Mouse (Mus musculus) MEL (cell line): ENCODE measurements around the gene Miip.

Experiments used
- CTCF ChIP-seq, 3 experiments: IDR thresholded peaks in 2 of 3; conservative IDR thresholded peaks in 1 of 3; 2 replicates each; pipeline ENCODE4 v1.5.1; 2011 to 2012; ENCODE audit warnings: low read length in 3 of 3, low read depth in 2 of 3, mild to moderate bottlenecking in 2 of 3, improper control_type of control experiment in 1 of 3, inconsistent platforms in 1 of 3, mixed read lengths in 1 of 3, moderate library complexity in 1 of 3; ENCODE audit not compliant: control insufficient read depth in 1 of 3, insufficient read depth in 1 of 3, poor library complexity in 1 of 3, severe bottlenecking in 1 of 3
- HCFC1 ChIP-seq: IDR thresholded peaks from 2 replicates; pipeline ENCODE4 v1.6.1; 2012; ENCODE audit warnings: low read depth, mild to moderate bottlenecking, inconsistent platforms, low read length, improper control_type of control experiment, moderate library complexity
- MXI1 ChIP-seq: IDR thresholded peaks from 2 replicates; pipeline ENCODE4 v1.6.1; 2011; ENCODE audit warnings: mild to moderate bottlenecking, low read depth, low read length, improper control_type of control experiment
- MYB ChIP-seq: IDR thresholded peaks from 2 replicates; pipeline ENCODE4 v1.6.1; 2011; ENCODE audit warnings: mild to moderate bottlenecking, low read depth, low read length, improper control_type of control experiment
- POLR2A ChIP-seq, 2 experiments: IDR thresholded peaks; 2 replicates each; pipeline ENCODE4 v1.6.1; 2011 to 2012; ENCODE audit warnings: low read length in 2 of 2, mild to moderate bottlenecking in 2 of 2, control low read depth in 1 of 2, improper control_type of control experiment in 1 of 2, low read depth in 1 of 2, moderate library complexity in 1 of 2; ENCODE audit not compliant: control insufficient read depth in 1 of 2, insufficient read depth in 1 of 2, poor library complexity in 1 of 2
- ZMIZ1 ChIP-seq: IDR thresholded peaks from 2 replicates; pipeline ENCODE4 v1.6.1; 2012; ENCODE audit warnings: low read depth, mild to moderate bottlenecking, inconsistent platforms, low read length, improper control_type of control experiment, moderate library complexity

GRCm38 (mm10) chr4:147887277-147887676 is 18.7 kb upstream of the Miip start:
- no peak for TF ChIP-seq POLR2A (IDR thresholded peaks at IDR 0.05; ENCODE audit: control insufficient read depth in 1 of 2, insufficient read depth in 1 of 2, low read depth in 1 of 2, low read length in 2 of 2, poor library complexity in 1 of 2)
- no peak for TF ChIP-seq ZMIZ1
- TF ChIP-seq MXI1: no peak
- no peak for TF ChIP-seq HCFC1
- TF ChIP-seq CTCF (IDR thresholded peaks at IDR 0.05 in 2 of 3, conservative IDR thresholded peaks at IDR 0.05 in 1 of 3; ENCODE audit: control insufficient read depth in 1 of 3, insufficient read depth in 1 of 3, low read depth in 2 of 3, low read length in 3 of 3, poor library complexity in 1 of 3, severe bottlenecking in 1 of 3): no peak
- no peak for TF ChIP-seq MYB
